Mouse (Mus musculus) stomach, postnatal 0 days (tissue): ENCODE results near the gene Smco2.

Experiments used
- CTCF ChIP-seq: IDR thresholded peaks from 2 replicates; pipeline ENCODE4 v1.5.1; 2016; ENCODE audit warnings: antibody characterized with exemption, low read depth, mild to moderate bottlenecking, moderate library complexity
- EP300 ChIP-seq: optimal IDR thresholded peaks from 2 replicates; pipeline ENCODE3; 2016; ENCODE audit warnings: antibody characterized with exemption

DNA sequence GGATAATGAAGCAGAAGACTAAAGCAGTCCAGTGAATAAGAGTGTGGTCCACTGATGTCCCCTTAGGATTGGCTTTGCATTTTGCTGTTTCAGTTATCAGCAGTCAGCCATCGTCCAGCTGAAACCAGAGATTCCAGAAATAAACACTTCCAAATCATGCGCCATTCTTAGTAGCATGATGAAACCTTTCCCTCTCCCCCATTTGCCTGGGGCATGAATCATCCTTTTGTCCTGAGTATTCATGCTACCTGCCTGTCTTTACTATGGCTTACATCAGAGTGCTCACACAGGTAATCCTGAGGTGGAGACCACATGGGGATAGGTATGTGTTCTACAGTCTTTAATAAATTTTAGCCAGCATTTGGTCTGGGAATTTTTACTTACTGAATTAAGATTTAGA is 49.7 kb downstream of the Smco2 start:
- TF ChIP-seq CTCF = no peak
- TF ChIP-seq EP300 = no peak
